Mouse (Mus musculus) MEL (cell line): ENCODE measurements around the gene Llgl1. TPM values are rescaled to one million over a fixed set of nuclear protein-coding genes. Genes with fewer than 3 reads are reported as not detected.
A peak's percentile ranks its signal among the peaks of the same experiment; 100 is the strongest.

Source experiments
- DNase-seq: peaks from one replicate; pipeline ENCODE4 v3.0.0; 2011; ENCODE audit warnings: low read depth, low spot score
- H3K27ac ChIP-seq: 2 replicates; pipeline ENCODE4 v1.5.1; 2012; ENCODE audit warnings: low read depth, mild to moderate bottlenecking, control low read depth, low read length, moderate library complexity; ENCODE audit not compliant: control insufficient read depth
- H3K27me3 ChIP-seq, 2 experiments: fragments of 150-350 bp in 1 of 2; sonication (generic) in 1 of 2; 2 replicates each; pipeline ENCODE4 v1.6.1; 2012; ENCODE audit warnings: low read length in 2 of 2, mild to moderate bottlenecking in 2 of 2, improper control_type of control experiment in 1 of 2, moderate library complexity in 1 of 2; ENCODE audit not compliant: insufficient read depth in 2 of 2, control insufficient read depth in 1 of 2
- H3K36me3 ChIP-seq, 2 experiments: 2 replicates each; pipeline ENCODE4 v1.6.1; 2012 to 2014; ENCODE audit warnings: low read length in 2 of 2, improper control_type of control experiment in 1 of 2, inconsistent platforms in 1 of 2, mild to moderate bottlenecking in 1 of 2; ENCODE audit not compliant: insufficient read depth in 2 of 2, control insufficient read depth in 1 of 2
- H3K4me1 ChIP-seq, 2 experiments: fragments of 150-350 bp in 1 of 2; sonication (generic) in 1 of 2; 2 replicates each; pipeline ENCODE4 v1.6.1; 2012; ENCODE audit warnings: low read length in 2 of 2, improper control_type of control experiment in 1 of 2, mild to moderate bottlenecking in 1 of 2; ENCODE audit not compliant: insufficient read depth in 2 of 2, control insufficient read depth in 1 of 2
- H3K4me3 ChIP-seq, 2 experiments: fragments of 150-350 bp in 1 of 2; sonication (generic) in 1 of 2; 2 replicates each; pipeline ENCODE4 v1.5.1; 2012; ENCODE audit warnings: low read depth in 2 of 2, low read length in 2 of 2, mild to moderate bottlenecking in 2 of 2, moderate library complexity in 2 of 2, control low read depth in 1 of 2, improper control_type of control experiment in 1 of 2; ENCODE audit not compliant: control insufficient read depth in 1 of 2, insufficient read depth in 1 of 2
- H3K79me2 ChIP-seq: 2 replicates; pipeline ENCODE4 v1.6.1; 2012; ENCODE audit warnings: mild to moderate bottlenecking, low read length, moderate library complexity; ENCODE audit not compliant: control insufficient read depth, poor library complexity, insufficient read depth
- H3K9ac ChIP-seq: 2 replicates; pipeline ENCODE4 v1.6.1; 2012; ENCODE audit warnings: low read depth, mild to moderate bottlenecking, control low read depth, low read length, moderate library complexity; ENCODE audit not compliant: control insufficient read depth, poor library complexity, severe bottlenecking
- H3K9me3 ChIP-seq: fragments of 150-350 bp; sonication (generic); replicated peaks from 2 replicates; pipeline ENCODE4 v1.6.1; 2012; ENCODE audit warnings: mild to moderate bottlenecking, low read length, improper control_type of control experiment, moderate library complexity; ENCODE audit not compliant: insufficient read depth
- BHLHE40 ChIP-seq: IDR thresholded peaks from 2 replicates; pipeline ENCODE4 v1.6.1; 2012; ENCODE audit warnings: low read depth, mild to moderate bottlenecking, inconsistent platforms, low read length, improper control_type of control experiment, borderline replicate concordance
- CHD2 ChIP-seq: IDR thresholded peaks from 2 replicates; pipeline ENCODE4 v1.6.1; 2011; ENCODE audit warnings: low read length, improper control_type of control experiment
- CTCF ChIP-seq, 3 experiments: IDR thresholded peaks in 2 of 3; conservative IDR thresholded peaks in 1 of 3; 2 replicates each; pipeline ENCODE4 v1.5.1; 2011 to 2012; ENCODE audit warnings: low read length in 3 of 3, low read depth in 2 of 3, mild to moderate bottlenecking in 2 of 3, improper control_type of control experiment in 1 of 3, inconsistent platforms in 1 of 3, mixed read lengths in 1 of 3, moderate library complexity in 1 of 3; ENCODE audit not compliant: control insufficient read depth in 1 of 3, insufficient read depth in 1 of 3, poor library complexity in 1 of 3, severe bottlenecking in 1 of 3
- E2F4 ChIP-seq: IDR thresholded peaks from 2 replicates; pipeline ENCODE4 v1.6.1; 2011; ENCODE audit warnings: low read depth, low read length, improper control_type of control experiment, borderline replicate concordance
- ETS1 ChIP-seq: IDR thresholded peaks from 2 replicates; pipeline ENCODE4 v1.6.1; 2012; ENCODE audit warnings: low read depth, mild to moderate bottlenecking, inconsistent platforms, low read length, improper control_type of control experiment, moderate library complexity
- HCFC1 ChIP-seq: IDR thresholded peaks from 2 replicates; pipeline ENCODE4 v1.6.1; 2012; ENCODE audit warnings: low read depth, mild to moderate bottlenecking, inconsistent platforms, low read length, improper control_type of control experiment, moderate library complexity
- MYC ChIP-seq: IDR thresholded peaks from 2 replicates; pipeline ENCODE4 v1.6.1; 2011; ENCODE audit warnings: low read depth, mild to moderate bottlenecking, low read length, improper control_type of control experiment, moderate library complexity
- POLR2A ChIP-seq, 2 experiments: IDR thresholded peaks; 2 replicates each; pipeline ENCODE4 v1.6.1; 2011 to 2012; ENCODE audit warnings: low read length in 2 of 2, mild to moderate bottlenecking in 2 of 2, control low read depth in 1 of 2, improper control_type of control experiment in 1 of 2, low read depth in 1 of 2, moderate library complexity in 1 of 2; ENCODE audit not compliant: control insufficient read depth in 1 of 2, insufficient read depth in 1 of 2, poor library complexity in 1 of 2
- RAD21 ChIP-seq: IDR thresholded peaks from 2 replicates; pipeline ENCODE4 v1.6.1; 2011; ENCODE audit warnings: mild to moderate bottlenecking, low read depth, low read length, improper control_type of control experiment
- SIN3A ChIP-seq: IDR thresholded peaks from 2 replicates; pipeline ENCODE4 v1.6.1; 2012; ENCODE audit warnings: low read length, improper control_type of control experiment, inconsistent platforms
- SMC3 ChIP-seq: IDR thresholded peaks from 2 replicates; pipeline ENCODE4 v1.6.1; 2011; ENCODE audit warnings: low read depth, low read length, improper control_type of control experiment
- ZC3H11A ChIP-seq: IDR thresholded peaks from 2 replicates; pipeline ENCODE4 v1.6.1; 2012; ENCODE audit warnings: low read depth, mild to moderate bottlenecking, inconsistent platforms, low read length, improper control_type of control experiment
- ZKSCAN1 ChIP-seq: IDR thresholded peaks from 2 replicates; pipeline ENCODE4 v1.6.1; 2012; ENCODE audit warnings: low read depth, mild to moderate bottlenecking, inconsistent platforms, low read length, improper control_type of control experiment, moderate library complexity
- ZNF384 ChIP-seq: IDR thresholded peaks from 2 replicates; pipeline ENCODE4 v1.6.1; 2012; ENCODE audit warnings: low read depth, mild to moderate bottlenecking, inconsistent platforms, low read length, improper control_type of control experiment
- polyA plus RNA-seq, 2 experiments: library from polyadenylated mRNA; stranded (reverse) in 1 of 2; unstranded in 1 of 2; fragments of >175 nt in 1 of 2; fragments of >200 nt in 1 of 2; gene quantifications; 2 replicates each; pipeline versions ENCODE4 v1.2.1 to v1.2.4; 2012; ENCODE audit warnings: low replicate concordance in 2 of 2, low read depth in 1 of 2; ENCODE audit not compliant: insufficient read length in 2 of 2, insufficient read depth in 1 of 2, missing spikeins in 1 of 2
- total RNA-seq: library from RNA; depleted of rRNA; stranded (reverse); fragments of 300-350 nt; gene quantifications from 2 replicates; pipeline ENCODE4 v1.2.3, GENCODE M21; 2012

Gene Llgl1
- total and polyA plus RNA-seq, 3 experiments, result 9.3 to 23.9 TPM; not detected in 1

DNA sequence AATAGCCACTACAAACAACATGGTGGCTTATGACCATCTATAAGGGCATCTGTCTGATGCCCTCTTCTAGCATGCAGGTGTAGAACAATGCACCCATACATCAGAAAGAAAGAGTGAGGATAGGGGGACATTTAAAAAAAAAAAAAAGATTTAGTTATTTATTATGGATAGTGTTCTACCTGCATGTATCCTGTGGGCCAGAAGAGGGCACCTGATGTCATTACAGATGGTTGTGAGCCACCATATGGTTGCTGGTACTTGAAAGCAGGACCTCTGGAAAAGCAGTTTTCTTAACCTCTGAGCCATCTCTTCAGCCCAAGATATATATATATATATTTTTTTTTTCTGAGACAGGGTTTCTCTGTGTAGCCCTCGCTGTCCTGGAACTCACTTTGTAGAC, 3.4 kb upstream of the Llgl1 start:
- no peak overlapping the region for H3K27ac ChIP-seq
- DNase-seq, result peak; percentile 46
- peaks cover 4% of the 10 kb centered on the region; the same call in 1 of the 2 replicates for H3K79me2 ChIP-seq
- peaks cover 0 to 9% of the 10 kb centered on the region in 2 experiments; a peak in 2 of 4 replicates for H3K36me3 ChIP-seq
- peaks cover 8 to 15% of the 10 kb centered on the region in 2 experiments for H3K4me1 ChIP-seq
- H3K4me3 ChIP-seq, result no peak overlapping the region
- H3K9ac ChIP-seq, result no peak overlapping the region
- H3K9me3 ChIP-seq, result no peaks in the 10 kb centered on the region
- H3K27me3 ChIP-seq, result peaks cover 3 to 6% of the 10 kb centered on the region in 2 experiments; a peak in 3 of 4 replicates
- peak in 2 of 3 experiments; percentile 25 to 48; a peak in 3 of 6 replicates for TF ChIP-seq CTCF (IDR thresholded peaks at IDR 0.05 in 2 of 3, conservative IDR thresholded peaks at IDR 0.05 in 1 of 3; ENCODE audit: control insufficient read depth in 1 of 3, insufficient read depth in 1 of 3, low read depth in 2 of 3, low read length in 3 of 3, poor library complexity in 1 of 3, severe bottlenecking in 1 of 3)
- TF ChIP-seq BHLHE40, result no peak
- peak; percentile 45 for TF ChIP-seq SMC3
- TF ChIP-seq ETS1, result no peak
- TF ChIP-seq CHD2, result no peak
- no peak for TF ChIP-seq POLR2A (IDR thresholded peaks at IDR 0.05; ENCODE audit: control insufficient read depth in 1 of 2, insufficient read depth in 1 of 2, low read depth in 1 of 2, low read length in 2 of 2, poor library complexity in 1 of 2)
- TF ChIP-seq ZNF384, result peak; percentile 68
- 0 out of 2 replicates have a peak, but pooled peaks have one; percentile 16 for TF ChIP-seq ZC3H11A
- TF ChIP-seq RAD21, result peak; percentile 9; the same call in 1 of the 2 replicates

DNA sequence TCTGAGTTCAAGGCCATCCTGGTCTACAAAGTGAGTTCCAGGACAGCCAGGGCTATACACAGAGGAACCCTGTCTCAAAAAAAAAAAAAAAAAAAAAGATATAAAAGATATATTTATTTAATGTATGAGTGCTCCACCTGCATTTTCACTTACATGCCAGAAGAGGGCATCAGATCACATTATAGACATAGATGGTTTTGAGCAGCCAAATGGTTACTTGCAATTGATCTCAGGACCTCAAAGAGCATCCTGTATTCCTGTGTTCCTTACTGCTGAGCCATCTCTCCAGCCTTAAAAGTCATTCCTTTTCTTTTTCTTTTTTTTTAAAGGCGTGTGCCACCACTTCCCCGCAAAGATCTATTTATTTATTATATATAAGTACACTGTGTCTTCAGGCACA, 2.0 kb upstream of the Llgl1 start:
- H3K27me3 ChIP-seq, result peaks cover 0 to 4% of the 10 kb centered on the region in 2 experiments; a peak in 1 of 4 replicates
- TF ChIP-seq MYC (peak; percentile 48; the same call in 1 of the 2 replicates), ZKSCAN1 (no peak), SMC3 (peak; percentile 76), ZC3H11A (peak; percentile 73), RAD21 (peak; percentile 68), SIN3A (peak; percentile 62; the same call in 1 of the 2 replicates), E2F4 (no peak), CTCF (IDR thresholded peaks at IDR 0.05 in 2 of 3, conservative IDR thresholded peaks at IDR 0.05 in 1 of 3; ENCODE audit: control insufficient read depth in 1 of 3, insufficient read depth in 1 of 3, low read depth in 2 of 3, low read length in 3 of 3, poor library complexity in 1 of 3, severe bottlenecking in 1 of 3) (peak; percentile 41 to 69 (median 54); a peak in 5 of 6 replicates), ZNF384 (peak; percentile 92), HCFC1 (peak; percentile 61), ETS1 (0 out of 2 replicates have a peak, but pooled peaks have one; percentile 8)
- peak; percentile 78 for DNase-seq

More for the DNA sequence above, 2.0 kb upstream of the Llgl1 start:
- Histone ChIP-seq H3K79me2 (peaks cover 4% of the 10 kb centered on the region; the same call in 1 of the 2 replicates), H3K36me3 (peaks cover 0 to 10% of the 10 kb centered on the region in 2 experiments; a peak in 2 of 4 replicates), H3K4me3 (no peak overlapping the region), H3K27ac (no peak overlapping the region), H3K9ac (no peak overlapping the region), H3K9me3 (no peaks in the 10 kb centered on the region), H3K4me1 (peaks cover 8 to 16% of the 10 kb centered on the region in 2 experiments)
